Comparison of ENCODE assay signal across 10 mouse cellular contexts in the genomic region with DNA sequence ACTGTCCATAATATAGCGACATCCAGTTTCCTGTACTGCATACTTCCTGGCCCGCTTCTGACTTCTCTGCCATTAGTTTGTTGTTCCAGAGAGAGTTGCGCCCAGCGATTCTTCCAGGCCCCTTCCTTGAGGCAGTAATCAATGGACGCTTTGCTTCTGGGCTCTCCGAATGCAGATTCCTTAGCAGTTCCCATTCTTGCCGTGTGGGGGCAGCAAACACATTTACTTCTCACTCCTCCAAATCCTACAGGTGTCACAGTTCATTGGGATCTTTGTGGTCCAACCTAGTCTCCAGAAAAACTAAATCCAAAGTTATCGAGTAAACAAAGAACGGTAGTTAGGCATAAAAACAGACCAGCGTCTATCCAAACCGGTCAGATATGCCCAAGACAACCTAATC. TPM values are rescaled to one million over a fixed set of nuclear protein-coding genes. Genes with fewer than 3 reads are reported as not detected.
DNase-seq lines count a peak whose midpoint lies in the region; ATAC-seq and TF ChIP-seq lines count a peak whose summit lies in the region.
"Had no signal": no experiment of that assay in that cellular context is flagged by ENCODE, and none has a peak within 500 bp of the region (broad histone marks: within the 10 kb centered on the region; RNA-seq: fewer than 3 reads in every experiment).

No protein-coding gene starts in this region.

- H3K27ac ChIP-seq in cerebellum, adult 2 months (ENCODE audit: insufficient read depth, low read length), result no peak overlapping the region
- no peak overlapping the region for H3K27ac ChIP-seq in neural tube, embryonic 15.5 days (replicated peaks)

- ATAC-seq in neural tube, embryonic 15.5 days (ENCODE audit: low FRiP score), result no peak

- H3K27me3 ChIP-seq in cerebellum, adult 2 months (ENCODE audit: control insufficient read depth, insufficient read depth, low read length), result no peaks in the 10 kb centered on the region; the same call in 1 of the 2 replicates
- no peaks in the 10 kb centered on the region for H3K27me3 ChIP-seq in neural tube, embryonic 15.5 days (replicated peaks)

- H3K9ac ChIP-seq in neural tube, embryonic 15.5 days (replicated peaks), result no peak overlapping the region

- 57% methylated on average over 11 of the region's 11 CpGs for WGBS in cerebellum, adult 2 months
- 69% methylated on average over 11 of the region's 11 CpGs for WGBS in neural tube, embryonic 15.5 days

- no peak overlapping the region for H3K4me2 ChIP-seq in neural tube, embryonic 15.5 days

- no peaks in the 10 kb centered on the region for H3K9me3 ChIP-seq in neural tube, embryonic 15.5 days (replicated peaks)

- no peaks in the 10 kb centered on the region; the same call in 1 of the 2 replicates for H3K4me1 ChIP-seq in cerebellum, adult 2 months (ENCODE audit: control insufficient read depth, insufficient read depth, low read length)
- peaks cover 11% of the 10 kb centered on the region for H3K4me1 ChIP-seq in neural tube, embryonic 15.5 days

- peak; percentile 21; the same call in 1 of the 2 replicates for TF ChIP-seq CTCF in cerebellum, adult 2 months (IDR thresholded peaks at IDR 0.05; ENCODE audit: borderline replicate concordance, insufficient read depth, low read depth, low read length)

- no peaks in the 10 kb centered on the region for H3K36me3 ChIP-seq in neural tube, embryonic 15.5 days

- no peak overlapping the region for H3K4me3 ChIP-seq in cerebellum, adult 2 months (replicated peaks; ENCODE audit: insufficient read depth, low read depth, low read length)
- H3K4me3 ChIP-seq in neural tube, embryonic 15.5 days (replicated peaks), result no peak overlapping the region
- H3K4me3 ChIP-seq: myocyte had no signal

- DNase-seq in cerebellum, adult 2 months, result peak; percentile 8 to 36
- no peak for DNase-seq in cerebellum, adult 11-12 months
- peak; percentile 48 for DNase-seq in neural tube, embryonic 10.5 days (ENCODE audit: extremely low spot score, low spot score)
- DNase-seq in cerebellum, postnatal 14 days, result peak; percentile 78 to 83
- DNase-seq in kidney, postnatal 4 days, result peak; percentile 75
- DNase-seq in lung, postnatal 25 days (ENCODE audit: low spot score), result peak; percentile 38
- peak; percentile 54 for DNase-seq in thymus, postnatal 25 days

- TF ChIP-seq POLR2A in cerebellum, adult 2 months (IDR thresholded peaks at IDR 0.05; ENCODE audit: borderline replicate concordance, insufficient read depth, low read length), result no peak

RNA-seq across cellular contexts. Expression of a gene that starts 46.2 kb away (rescaled TPM):
- not detected in 2 replicates for polyA plus RNA-seq in cerebellum, adult 2 months (2012; rRNA removed)
- 0.77 TPM in 1 of 2 replicates, not detected in the other for polyA plus RNA-seq in neural tube, embryonic 15.5 days (2015; fragmentation: Nextera tagmentation; extraction: Ambion mirVana)
- polyA plus RNA-seq: heart, embryonic 14.5 days had no signal

RNA-seq across cellular contexts. Expression of a gene that starts 58.3 kb away (rescaled TPM):
- 11.8 and 12.8 TPM in 2 replicates for polyA plus RNA-seq in cerebellum, adult 2 months (2012; rRNA removed)
- polyA plus RNA-seq in neural tube, embryonic 15.5 days (2015; fragmentation: Nextera tagmentation; extraction: Ambion mirVana), result 9.1 and 9.5 TPM in 2 replicates
